Mouse (Mus musculus) frontal cortex, postnatal 36 days (tissue): ENCODE measurements around the gene Mical2.

Experiments
- DNase-seq, 2 experiments: peaks; one replicate each; pipeline ENCODE4 v3.0.0; 2022; ENCODE audit warnings: low spot score in 2 of 2

The Mical2 gene

DNA sequence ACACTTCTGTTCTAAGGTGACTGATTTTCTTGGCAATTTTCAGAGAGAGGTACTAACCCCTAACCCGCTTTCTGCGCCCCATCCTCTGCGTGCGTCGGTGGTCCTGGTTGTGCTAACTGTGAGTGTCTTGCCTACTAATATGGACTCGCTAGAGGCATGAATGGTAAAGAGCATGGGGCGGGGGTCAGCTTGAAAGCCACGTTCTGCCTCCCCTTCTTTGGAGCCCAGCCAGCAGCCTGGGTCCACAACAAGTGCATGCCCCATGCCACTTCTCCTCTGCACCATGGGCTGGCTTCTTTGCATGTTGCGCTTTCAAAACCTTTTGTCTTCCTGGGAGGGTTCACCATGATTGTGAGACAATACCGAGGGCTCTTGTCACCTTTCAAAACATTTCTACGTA is 128.3 kb downstream of the Mical2 start:
- no peak for DNase-seq

DNA sequence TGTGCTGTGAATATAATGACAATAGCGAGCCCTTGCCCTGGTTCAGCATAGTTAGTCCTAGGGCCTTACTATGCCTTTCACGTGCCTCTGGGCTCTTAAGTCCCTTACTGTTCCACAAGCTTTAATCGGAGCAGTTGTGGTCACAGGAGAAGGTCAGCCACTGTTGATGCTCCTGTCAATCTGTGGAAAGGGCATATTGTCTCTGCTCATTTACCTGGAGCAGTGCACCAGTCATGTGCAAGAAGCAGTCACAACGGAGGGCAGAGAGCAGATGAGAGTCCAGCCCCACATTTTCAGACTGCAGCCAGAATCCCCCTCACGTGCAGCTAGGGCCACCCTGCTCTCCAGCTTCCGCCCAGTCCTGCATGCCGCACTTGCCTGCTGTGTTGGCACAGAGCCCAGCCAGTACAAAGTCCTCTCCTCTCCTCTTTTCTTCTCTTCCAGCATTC is 128.9 kb downstream of the Mical2 start:
- DNase-seq, result no peak

DNA sequence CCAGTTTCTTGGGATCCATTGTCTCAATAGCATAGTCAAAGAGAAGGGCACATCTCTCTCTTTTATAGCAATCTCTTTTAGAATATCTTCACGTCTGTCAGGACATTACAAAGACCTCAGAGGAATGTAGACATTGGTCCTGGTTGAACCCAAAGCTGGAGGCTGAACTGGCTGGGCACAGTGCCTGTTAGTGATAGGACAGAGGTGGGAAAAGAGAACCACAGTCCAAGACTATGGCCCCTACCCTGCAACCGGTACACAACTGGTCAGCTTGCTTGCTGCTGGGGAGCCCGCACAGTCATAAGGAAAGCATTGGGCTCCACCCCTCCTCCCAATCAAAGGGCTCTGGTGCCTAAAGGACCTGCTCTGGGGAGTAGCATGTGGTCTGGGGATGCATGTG is 133.9 kb downstream of the Mical2 start:
- no peak for DNase-seq

DNA sequence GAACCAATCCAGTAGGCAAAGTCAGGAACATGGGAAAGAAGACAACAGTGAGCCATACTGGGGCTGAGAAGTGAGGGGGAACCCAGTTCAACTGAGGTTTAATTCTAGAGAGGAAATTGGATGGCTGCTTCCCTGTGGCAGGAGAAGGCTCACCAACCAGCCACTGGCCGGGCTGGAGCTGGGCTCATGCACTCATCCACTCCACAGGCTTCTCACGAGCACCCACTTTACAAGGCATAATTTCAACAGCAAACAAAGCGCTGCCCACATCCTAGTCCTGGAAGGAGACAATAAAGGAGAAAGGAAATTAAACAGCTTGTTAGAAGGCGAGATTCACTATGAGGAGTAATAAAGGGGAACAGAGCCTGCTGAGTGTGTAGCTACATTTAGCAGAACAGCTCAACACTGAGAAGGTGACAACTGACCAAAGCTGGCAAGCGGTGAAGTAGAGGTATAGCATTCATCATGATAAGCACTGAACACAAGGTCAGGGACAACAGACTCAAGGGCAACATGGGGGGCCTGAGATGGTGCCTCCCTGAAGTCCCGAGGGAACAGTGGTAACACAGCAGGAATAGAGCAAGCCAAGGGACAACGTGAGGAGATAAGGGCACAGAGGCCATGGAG is 137.0 kb downstream of the Mical2 start:
- no peak for DNase-seq

DNA sequence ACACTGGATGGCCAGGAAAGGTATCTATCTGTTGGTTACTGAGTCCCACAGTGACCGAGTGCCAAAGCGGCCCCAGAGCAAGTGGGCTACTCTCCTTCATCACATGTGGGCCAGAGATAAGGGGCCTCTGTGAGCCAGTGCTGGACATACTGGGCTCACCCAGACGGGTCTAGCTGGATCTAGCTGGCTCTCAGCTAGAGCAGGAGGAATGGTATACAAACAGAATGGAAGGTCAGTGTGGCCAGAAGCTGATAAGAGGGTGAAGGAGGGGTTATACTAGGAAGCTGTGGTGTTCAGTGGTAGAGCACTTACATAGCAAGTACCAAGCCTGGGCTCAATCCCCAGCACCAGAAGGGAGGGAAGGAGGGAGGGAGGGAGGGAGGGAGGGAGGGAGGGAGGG is 140.2 kb downstream of the Mical2 start:
- DNase-seq, result no peak

DNA sequence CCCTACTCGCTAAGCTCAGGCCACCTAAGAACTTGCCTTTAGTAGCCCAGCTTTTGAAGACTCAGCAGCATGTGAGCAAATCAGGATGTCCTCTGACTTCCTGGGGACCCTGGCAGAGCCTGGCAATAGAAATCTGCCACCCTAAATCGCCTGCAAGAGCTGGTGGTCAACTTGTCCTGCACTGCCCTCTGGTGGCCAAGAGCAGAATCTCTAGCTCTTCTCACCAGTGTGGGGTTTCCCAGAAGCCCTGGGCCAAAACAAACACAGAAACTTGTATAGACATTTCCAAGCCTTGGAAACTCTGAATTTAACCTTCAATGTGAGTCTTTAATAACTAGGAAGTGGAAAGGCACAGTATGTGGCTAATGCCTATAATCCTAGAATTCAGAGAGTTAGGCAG is 143.4 kb downstream of the Mical2 start:
- peak; percentile 82 to 86 for DNase-seq

DNA sequence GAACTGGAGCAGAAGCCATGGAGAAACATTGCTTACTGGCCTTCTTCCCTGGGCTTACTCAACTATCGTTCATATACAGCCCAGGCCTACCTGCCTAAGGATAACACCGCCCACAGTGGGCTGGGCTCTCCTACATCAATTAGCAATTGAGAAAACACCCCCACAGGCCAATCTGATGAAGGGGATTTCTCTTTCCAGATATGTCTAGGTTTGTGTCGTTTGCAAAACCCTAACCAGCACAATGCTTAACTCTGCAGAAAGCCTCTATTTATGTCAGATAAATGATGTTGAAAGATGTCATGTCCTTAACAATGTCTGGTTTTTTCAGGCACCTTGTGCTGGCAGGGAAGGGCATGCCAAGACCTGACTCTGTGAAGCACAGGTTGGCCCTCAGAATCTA is 144.3 kb downstream of the Mical2 start:
- no peak for DNase-seq

DNA sequence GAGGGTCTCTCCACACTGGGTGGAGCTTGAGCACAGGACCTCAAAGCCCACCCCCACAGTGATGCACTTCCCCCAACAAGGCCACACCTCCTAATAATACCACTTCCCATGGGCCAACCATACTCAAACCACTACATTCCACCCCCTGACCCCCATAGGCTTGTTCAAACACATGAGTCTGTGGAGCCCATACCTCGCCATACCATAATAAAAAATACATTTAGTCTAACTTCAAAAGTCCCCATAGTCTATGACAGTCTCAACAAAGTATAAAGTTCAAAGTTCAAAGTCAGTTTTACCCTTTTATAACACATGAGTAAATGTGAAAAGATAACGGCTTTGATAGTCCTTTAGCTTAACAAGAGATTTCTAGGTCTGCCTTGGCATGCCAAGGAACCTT is 145.7 kb downstream of the Mical2 start:
- DNase-seq, result no peak

DNA sequence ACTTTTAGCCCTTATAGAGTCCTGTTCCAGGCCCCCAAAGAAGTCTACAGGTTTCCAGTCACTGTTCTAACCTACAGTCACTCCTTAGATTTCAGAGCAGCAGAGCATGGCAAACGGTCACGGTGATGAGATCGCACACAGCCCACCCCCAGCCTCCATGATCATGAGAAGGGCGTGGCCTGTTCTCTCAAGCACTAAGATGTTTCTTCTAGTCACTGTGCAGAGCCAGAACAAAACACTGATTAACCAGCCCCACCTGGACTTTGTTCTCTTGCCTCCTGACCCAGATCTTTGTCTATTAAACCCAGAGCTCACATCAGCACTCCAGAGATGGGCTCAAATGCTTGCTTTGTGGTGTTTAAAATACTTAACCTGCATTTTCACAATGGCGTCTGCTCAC is 148.4 kb downstream of the Mical2 start:
- DNase-seq, result no peak

DNA sequence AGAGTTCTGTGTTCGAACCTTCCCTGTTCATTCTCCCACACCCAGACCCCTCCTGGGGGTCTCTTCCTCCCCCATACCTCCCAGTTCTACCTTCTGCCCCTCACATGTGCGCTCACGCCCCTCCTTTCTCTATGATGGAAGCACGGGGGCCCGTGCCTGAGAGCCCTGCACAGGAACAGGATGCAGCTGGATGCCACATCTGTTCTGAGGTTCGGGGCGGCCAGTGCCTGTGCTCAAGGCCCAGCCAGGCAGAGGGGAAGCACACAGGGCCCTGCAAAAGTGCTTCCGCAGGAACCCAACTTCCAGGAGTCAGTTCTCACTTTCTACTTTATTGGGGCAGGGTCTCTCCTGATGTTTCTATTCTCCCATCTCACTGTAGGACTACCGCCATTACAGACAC is 149.4 kb downstream of the Mical2 start:
- DNase-seq, result no peak

DNA sequence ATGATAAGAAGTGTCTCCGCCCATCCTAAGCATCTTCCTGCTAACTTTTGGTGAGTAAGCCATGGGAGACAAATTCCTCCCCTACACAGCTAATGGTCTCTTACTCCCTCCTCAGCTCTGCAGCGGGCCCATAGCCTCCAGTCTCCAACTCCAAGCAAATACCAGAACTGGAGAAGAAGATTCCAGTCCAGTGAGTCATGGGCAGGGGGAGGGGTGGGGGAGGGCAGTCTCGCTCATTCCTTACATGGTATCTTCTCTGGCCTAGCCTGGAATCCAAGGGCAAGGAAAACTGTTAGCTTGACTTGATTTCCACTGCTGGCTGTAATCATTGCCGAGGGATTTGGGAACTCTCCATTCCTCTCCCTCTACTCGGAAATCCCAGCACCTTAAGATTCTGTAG is 150.2 kb downstream of the Mical2 start:
- no peak for DNase-seq

DNA sequence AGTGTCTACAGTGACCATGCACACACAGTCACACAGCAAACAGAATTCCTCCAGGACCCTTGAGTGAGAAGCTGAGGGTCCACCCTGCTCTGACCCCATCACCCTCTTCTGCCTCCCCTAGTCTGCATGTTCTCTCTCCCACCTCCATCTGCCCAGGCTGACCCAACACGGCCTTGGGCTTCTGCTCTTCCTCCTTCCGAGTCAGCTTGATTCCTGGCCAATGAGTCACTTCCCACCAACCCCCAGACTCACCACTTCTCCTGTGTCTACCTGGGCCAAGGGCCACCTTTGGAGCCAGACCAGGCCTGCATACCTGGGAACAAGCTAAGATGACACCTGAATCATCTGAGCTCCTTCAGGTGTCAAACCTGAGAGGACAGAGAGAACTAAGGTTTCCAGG is 151.0 kb downstream of the Mical2 start:
- DNase-seq, result no peak

DNA sequence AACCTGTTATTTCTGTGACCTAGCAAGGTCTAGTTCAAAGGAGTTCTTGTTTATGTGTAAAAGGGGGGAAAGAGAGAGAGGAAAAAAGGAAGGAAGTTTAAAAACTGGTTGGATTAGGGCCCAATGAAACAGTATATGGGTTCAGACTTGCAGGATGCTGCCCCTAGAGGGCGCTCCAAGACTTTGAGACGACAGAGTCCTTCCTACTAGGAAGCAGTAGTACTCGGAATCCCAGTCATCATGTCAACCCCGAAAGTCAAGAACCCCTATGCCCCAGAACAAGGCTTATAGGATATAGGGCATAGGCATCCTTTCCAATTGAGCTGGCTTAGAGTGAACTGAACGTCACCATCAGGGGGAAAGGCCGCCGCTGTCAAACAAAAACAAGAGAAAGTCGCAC is 151.7 kb downstream of the Mical2 start:
- DNase-seq, result peak; percentile 73 to 81

DNA sequence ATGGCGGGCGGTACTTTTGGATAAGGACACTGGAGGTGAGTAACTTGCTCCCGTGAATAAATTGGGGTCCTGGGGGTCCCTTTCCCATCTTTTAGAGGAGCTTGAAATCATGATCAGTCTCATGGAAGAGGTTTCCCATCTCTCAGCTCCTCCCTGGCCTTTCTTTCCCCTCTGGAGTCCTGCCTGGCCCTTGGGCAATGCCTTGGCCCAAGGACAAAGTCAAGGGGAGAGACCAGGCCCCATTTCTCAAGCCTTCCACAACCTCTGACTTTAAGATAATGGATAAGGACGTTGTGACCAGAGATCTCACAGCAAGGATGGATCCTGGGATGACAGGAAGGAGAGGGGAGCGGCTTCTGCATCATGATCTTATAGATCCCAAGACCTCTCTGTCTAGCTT is 152.4 kb downstream of the Mical2 start:
- DNase-seq, result no peak

DNA sequence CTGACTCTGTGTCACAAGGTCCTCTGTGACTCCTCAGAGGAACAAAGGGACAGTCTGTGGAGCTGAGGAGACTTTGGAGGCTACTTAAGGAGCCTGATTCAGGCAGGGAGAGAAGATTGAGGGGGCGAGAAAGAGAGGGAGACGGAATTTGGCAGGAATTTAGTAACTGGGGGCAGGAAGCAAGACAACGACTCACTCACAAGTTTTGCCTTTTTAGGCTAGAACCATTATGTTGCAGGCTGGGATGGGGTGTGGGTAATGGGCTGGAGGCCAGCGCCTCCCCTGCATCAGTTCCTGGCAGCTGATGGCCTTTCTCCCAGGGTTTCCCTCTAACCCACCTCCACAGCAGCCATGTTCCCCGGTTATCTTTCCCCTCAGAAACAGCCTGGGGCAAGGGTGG is 152.8 kb downstream of the Mical2 start:
- DNase-seq, result peak; percentile 79 to 84

DNA sequence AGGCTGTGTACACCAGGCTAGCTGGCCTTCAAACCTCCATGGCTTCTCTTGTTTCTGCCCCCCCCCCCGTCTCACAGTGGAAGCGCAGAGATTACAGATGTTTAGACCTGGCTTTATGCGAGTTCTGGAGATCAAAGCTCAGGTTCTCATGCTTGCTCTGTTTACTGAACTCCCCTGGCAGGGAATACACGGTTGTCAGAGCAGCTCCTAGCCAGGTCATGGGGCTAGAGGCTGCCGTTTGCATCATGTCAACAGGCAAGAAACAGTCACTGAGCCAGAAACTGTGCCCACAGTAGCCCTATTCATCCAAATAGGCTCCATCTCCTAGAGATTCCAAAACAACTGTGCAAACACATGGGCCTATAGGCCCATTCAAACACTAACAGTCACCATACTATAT is 160.9 kb downstream of the Mical2 start:
- DNase-seq, result no peak

DNA sequence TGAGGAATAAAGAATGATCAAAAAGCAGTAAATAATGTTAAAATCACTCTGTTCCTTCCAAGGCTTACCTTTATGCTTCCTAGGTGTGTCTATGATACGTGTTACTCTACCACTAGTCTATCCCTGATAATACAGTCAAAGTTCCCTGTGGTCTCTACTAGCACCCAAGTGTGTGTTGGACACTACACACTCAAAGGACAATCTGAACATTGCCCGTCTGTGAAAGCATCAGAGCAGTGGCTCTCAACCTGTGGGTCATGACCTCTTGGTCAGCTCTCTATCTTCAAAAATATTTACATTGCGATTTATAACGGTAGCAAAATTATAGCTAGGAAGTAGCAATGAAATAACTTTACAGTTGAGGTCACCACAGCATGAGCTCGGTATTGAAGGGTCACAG is 162.2 kb downstream of the Mical2 start:
- no peak for DNase-seq

DNA sequence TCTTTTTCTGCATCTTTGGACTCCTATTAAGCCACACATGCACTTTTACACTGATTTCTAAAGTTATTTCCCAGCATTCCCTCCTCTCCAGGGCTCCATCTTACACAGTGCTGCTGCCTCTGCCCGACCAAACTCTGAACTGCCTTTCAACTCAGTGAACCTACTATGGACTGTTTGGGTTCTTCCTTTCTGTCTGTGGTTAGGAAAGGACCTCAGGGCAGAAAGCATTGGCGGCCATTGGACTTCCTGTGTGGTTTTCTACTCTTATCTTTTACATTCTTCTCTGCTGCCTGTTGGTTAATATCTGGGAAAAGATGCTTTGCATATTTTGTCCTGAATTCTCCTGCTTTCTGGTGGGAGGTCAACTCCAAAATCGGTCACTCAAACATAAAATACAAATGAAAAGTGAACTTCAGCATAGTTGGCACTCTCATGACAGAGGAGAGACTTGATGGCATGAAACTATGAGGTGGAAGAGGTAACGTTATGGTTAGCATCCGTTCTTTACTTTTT is 162.8 kb downstream of the Mical2 start:
- no peak for DNase-seq

DNA sequence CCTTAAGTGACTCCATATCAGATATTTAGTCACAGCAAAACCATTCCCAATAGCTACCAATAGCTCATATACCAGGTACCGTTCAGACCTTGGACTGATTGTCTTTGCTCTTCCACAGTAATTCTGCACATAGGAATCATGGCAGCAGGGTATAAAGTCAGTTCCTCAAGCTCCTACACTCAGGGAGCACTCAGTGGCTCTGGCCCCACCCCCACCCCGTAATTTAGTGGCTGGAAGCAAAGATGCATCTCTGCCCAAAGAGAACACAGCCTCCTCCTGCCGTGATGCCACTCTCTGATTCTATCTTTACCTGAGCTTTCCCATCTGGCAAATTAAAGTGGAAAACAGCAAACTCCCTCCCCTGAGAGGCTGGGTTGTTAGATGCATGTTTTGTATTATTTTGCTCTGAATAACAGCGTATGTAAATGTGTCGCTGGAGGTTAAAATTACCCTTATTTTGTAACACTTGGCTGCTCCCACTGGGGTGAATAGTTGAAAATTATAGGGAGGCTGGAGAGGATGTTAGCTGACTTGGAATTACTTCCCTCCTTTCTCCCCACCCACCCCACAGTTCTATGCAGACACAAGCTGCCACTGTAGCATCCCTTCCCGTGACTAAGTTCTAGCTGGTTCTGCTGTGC is 164.1 kb downstream of the Mical2 start:
- DNase-seq, result no peak

DNA sequence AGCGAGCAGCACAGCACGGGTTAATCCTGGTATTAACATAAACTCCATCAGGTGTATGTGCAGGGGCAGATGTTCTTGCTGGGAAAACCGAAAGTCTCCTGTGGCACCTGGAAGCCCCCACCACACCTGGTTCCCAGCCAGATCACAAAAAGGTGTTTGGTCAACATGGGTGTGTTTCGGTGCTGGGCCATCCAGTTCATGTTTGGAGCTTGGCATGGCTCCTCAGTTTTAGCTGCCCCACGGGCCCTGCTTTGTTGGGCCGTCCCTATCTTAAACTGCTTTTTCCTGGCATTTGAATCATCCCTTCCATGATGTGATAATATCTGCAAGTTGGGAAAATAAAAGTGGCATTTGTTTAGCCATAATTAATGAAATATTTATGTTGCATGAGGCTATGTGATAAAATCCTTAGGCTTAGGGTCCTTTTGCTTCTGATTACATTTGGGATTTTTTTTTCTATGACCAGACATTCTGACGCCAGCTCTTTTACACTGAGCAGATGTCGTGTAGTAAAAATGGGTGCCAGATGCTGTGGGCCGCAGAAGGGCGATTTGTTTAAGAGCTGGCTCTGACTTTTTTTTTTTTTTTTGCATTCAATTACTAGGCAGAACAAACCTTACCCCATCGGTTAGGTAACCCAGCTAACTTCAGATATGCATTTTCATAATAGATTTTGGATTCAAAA is 164.7 kb downstream of the Mical2 start:
- peak in 1 of 2 experiments; percentile 52 for DNase-seq

DNA sequence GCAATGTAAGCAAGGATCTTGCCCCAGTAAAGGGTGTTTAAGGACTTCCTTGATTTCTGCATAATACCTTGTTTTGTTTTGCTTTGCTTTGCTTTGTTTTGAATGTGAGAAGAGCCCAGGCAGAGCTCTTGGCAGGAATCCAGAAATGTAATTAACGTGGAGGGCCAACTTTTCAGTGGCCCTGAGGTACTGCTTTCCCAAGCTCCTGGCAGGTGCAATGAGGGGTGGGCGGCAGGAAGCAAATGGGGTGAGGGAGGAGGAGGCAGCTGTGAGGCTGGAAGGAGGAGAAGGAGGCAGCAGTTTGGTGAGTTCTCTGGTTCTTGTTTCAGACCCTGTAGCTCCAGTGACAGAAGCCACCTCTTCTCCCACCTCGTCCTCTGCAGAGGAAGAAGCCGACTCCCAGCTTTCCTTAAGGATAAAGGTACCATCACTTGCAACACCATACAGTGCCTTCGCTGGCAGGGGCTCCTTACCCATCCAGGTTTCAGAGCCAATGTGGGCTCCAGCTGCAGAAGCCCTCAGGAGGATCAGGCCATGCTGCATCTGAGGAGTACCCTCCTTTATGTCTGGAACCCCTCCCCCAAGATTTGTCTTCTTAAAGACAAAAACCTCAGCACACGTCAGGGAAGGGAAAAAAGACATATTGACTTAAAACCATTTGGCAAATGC is 165.4 kb downstream of the Mical2 start:
- DNase-seq, result no peak

DNA sequence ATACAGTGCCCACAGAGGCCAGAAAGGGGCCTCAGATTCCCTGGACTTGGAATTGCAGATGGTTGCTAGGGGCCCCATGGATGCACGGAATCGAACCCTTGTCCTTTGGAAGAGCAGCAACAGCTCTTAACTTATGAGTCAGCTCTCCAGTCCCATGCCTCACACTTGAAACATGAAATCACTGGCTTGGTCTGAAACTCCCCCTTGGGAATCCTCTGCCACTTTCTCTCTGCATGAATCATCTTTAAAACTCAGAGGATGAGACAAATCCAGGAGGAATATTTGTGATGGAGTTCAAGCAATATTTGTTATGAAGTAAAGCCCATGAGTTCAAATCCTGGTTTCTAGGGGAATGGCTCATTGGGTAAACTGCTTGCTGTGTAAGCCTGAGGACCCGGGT is 172.1 kb downstream of the Mical2 start:
- DNase-seq, result no peak
